Mouse (Mus musculus) adrenal gland, postnatal 4 days (tissue): ENCODE measurements around the gene Lin7b. TPM values are rescaled to one million over a fixed set of nuclear protein-coding genes. Genes with fewer than 3 reads are reported as not detected.

Experiments used
- total RNA-seq, 2 experiments: library from RNA; stranded (reverse); gene quantifications; 2 replicates each; pipeline ENCODE4 v1.2.3; 2021

Gene Lin7b
- total RNA-seq, 2 experiments from 2014 or later, result 4.8 to 4.9 TPM

Other genes starting within 250 kb of the Lin7b start
- gene Rps11, start 246.1 kb downstream of the Lin7b start, total RNA-seq, result 1,000 to 10,000 TPM; 1,454 to 1,477 TPM
- gene Rpl13a, start 241.8 kb downstream of the Lin7b start, total RNA-seq, result 1,000 to 10,000 TPM; 2,237 to 2,371 TPM
- gene Gm45713, start 234.4 kb downstream of the Lin7b start, total RNA-seq, result not detected
- 10 to 100 TPM; 18.8 to 23.1 TPM for gene Flt3l, start 234.2 kb downstream of the Lin7b start, total RNA-seq
- 10 to 100 TPM; 60.7 to 65.2 TPM for gene Pih1d1, start 216.3 kb downstream of the Lin7b start, total RNA-seq
- gene Aldh16a1, start 216.0 kb downstream of the Lin7b start, total RNA-seq, result 10 to 100 TPM; 76.4 to 90.1 TPM
- 1 to 10 TPM in 1 of 2 experiments, under 1 TPM in 1; 0.31 to 1.9 TPM for gene Slc17a7, start 206.6 kb downstream of the Lin7b start, total RNA-seq
- gene Gfy, start 191.0 kb downstream of the Lin7b start, total RNA-seq, result not detected
- gene Pth2, start 189.6 kb downstream of the Lin7b start, total RNA-seq, result not detected
- gene Ccdc155, start 165.7 kb downstream of the Lin7b start, total RNA-seq, result under 1 TPM; 0.31 to 0.84 TPM
- under 1 TPM in 1 of 2 experiments, not detected in 1; 0.78 TPM for gene Dkkl1, start 158.4 kb downstream of the Lin7b start, total RNA-seq
- gene Tead2, start 154.8 kb downstream of the Lin7b start, total RNA-seq, result 10 to 100 TPM; 45.1 to 67.8 TPM
- gene Cd37, start 131.5 kb downstream of the Lin7b start, total RNA-seq, result 1 to 10 TPM; 4.1 to 6.2 TPM
- gene Slc6a16, start 129.5 kb downstream of the Lin7b start, total RNA-seq, result under 1 TPM in 1 of 2 experiments, not detected in 1; 0.28 TPM
- gene Slc6a21, start 93.1 kb downstream of the Lin7b start, total RNA-seq, result not detected
- gene Trpm4, start 36.8 kb downstream of the Lin7b start, total RNA-seq, result 10 to 100 TPM; 17.0 to 18.1 TPM
- gene Hrc, start 35.3 kb downstream of the Lin7b start, total RNA-seq, result 10 to 100 TPM in 1 of 2 experiments, 1 to 10 TPM in 1; 6.7 to 13.0 TPM
- 1 to 10 TPM; 4.7 to 6.9 TPM for gene Ppfia3, start 3.6 kb downstream of the Lin7b start, total RNA-seq
- gene Snrnp70, start 25.2 kb upstream of the Lin7b start, total RNA-seq, result 100 to 1,000 TPM; 499 to 509 TPM
- gene Kcna7, start 35.1 kb upstream of the Lin7b start, total RNA-seq, result under 1 TPM; 0.14 to 0.28 TPM
- under 1 TPM; 0.20 to 0.67 TPM for gene Ntf5, start 43.1 kb upstream of the Lin7b start, total RNA-seq
- not detected for gene Lhb, start 50.2 kb upstream of the Lin7b start, total RNA-seq
- gene Gys1, start 64.3 kb upstream of the Lin7b start, total RNA-seq, result 10 to 100 TPM; 38.6 to 40.2 TPM
- 10 to 100 TPM; 56.5 to 65.0 TPM for gene Ruvbl2, start 67.5 kb upstream of the Lin7b start, total RNA-seq
- 100 to 1,000 TPM; 684 to 753 TPM for gene Ftl1, start 89.3 kb upstream of the Lin7b start, total RNA-seq
- gene Bax, start 96.3 kb upstream of the Lin7b start, total RNA-seq, result 10 to 100 TPM; 75.8 to 78.4 TPM
- gene Tulp2, start 111.3 kb upstream of the Lin7b start, total RNA-seq, result under 1 TPM; 0.45 to 0.54 TPM
- gene Gm45808, start 116.2 kb upstream of the Lin7b start, total RNA-seq, result 10 to 100 TPM; 14.9 to 20.7 TPM
- gene Dhdh, start 118.2 kb upstream of the Lin7b start, total RNA-seq, result 10 to 100 TPM; 35.0 to 38.8 TPM
- gene Nucb1, start 139.8 kb upstream of the Lin7b start, total RNA-seq, result 100 to 1,000 TPM; 236 to 239 TPM
- 10 to 100 TPM; 36.9 to 45.1 TPM for gene Ppp1r15a, start 155.7 kb upstream of the Lin7b start, total RNA-seq
- 10 to 100 TPM; 12.5 to 17.5 TPM for gene Plekha4, start 155.7 kb upstream of the Lin7b start, total RNA-seq
- 1 to 10 TPM; 1.3 to 1.8 TPM for gene Hsd17b14, start 184.3 kb upstream of the Lin7b start, total RNA-seq
- 10 to 100 TPM; 96.4 to 96.5 TPM for gene Bcat2, start 199.6 kb upstream of the Lin7b start, total RNA-seq
- under 1 TPM in 1 of 2 experiments, not detected in 1; 0.34 TPM for gene Fgf21, start 244.9 kb upstream of the Lin7b start, total RNA-seq
- gene Fut1, start 246.7 kb upstream of the Lin7b start, total RNA-seq, result under 1 TPM in 1 of 2 experiments, not detected in 1; 0.22 TPM